Mouse (Mus musculus) spleen, adult 2 months (tissue): ENCODE results near the gene Gm10491. TPM values are rescaled to one million over a fixed set of nuclear protein-coding genes. Genes with fewer than 3 reads are reported as not detected.
A peak's percentile ranks its signal among the peaks of the same experiment; 100 is the strongest.

Source experiments
- DNase-seq, 2 experiments: peaks; one replicate each; pipeline versions ENCODE4 v3.0.0 to v3.0.0-alpha.2; 2012 to 2021; ENCODE audit warnings: low spot score in 2 of 2, low read depth in 1 of 2
- H3K27ac ChIP-seq: fragments of 200-500 bp; 2 replicates; pipeline ENCODE4 v1.5.1; 2012; ENCODE audit warnings: low read length, inconsistent platforms; ENCODE audit not compliant: insufficient read depth
- H3K27me3 ChIP-seq: fragments of 200-500 bp; 2 replicates; pipeline ENCODE4 v1.6.1; 2012; ENCODE audit warnings: mild to moderate bottlenecking, moderate library complexity, low read length, inconsistent platforms; ENCODE audit not compliant: control insufficient read depth, insufficient read depth
- H3K36me3 ChIP-seq: fragments of 200-500 bp; 2 replicates; pipeline ENCODE4 v1.6.1; 2012; ENCODE audit warnings: mild to moderate bottlenecking, low read length, inconsistent platforms; ENCODE audit not compliant: control insufficient read depth, insufficient read depth
- H3K4me1 ChIP-seq: fragments of 200-500 bp; 2 replicates; pipeline ENCODE4 v1.6.1; 2011; ENCODE audit warnings: inconsistent platforms; ENCODE audit not compliant: control insufficient read depth, insufficient read depth, insufficient read length
- H3K4me3 ChIP-seq: fragments of 200-500 bp; 2 replicates; pipeline ENCODE4 v1.5.1; 2011; ENCODE audit warnings: mild to moderate bottlenecking, inconsistent platforms; ENCODE audit not compliant: insufficient read depth, insufficient read length; ENCODE audit errors: extremely low read depth
- CTCF ChIP-seq: fragments of 200-500 bp; IDR thresholded peaks from 2 replicates; pipeline ENCODE4 v1.5.1; 2011; ENCODE audit warnings: mild to moderate bottlenecking, inconsistent platforms; ENCODE audit not compliant: insufficient read depth, insufficient read length, insufficient replicate concordance; ENCODE audit errors: extremely low read depth
- POLR2A ChIP-seq: fragments of 200-500 bp; IDR thresholded peaks from 2 replicates; pipeline ENCODE4 v1.6.1; 2011; ENCODE audit warnings: low read depth, low read length, inconsistent platforms
- WGBS: fragments of 180-500 bp; shearing (Covaris S2); methylation state at CpG from one replicate; pipeline ENCODE4 v1.1.7; 2018; 5-methylcytosine and 5-hydroxymethylcytosine counted together
- polyA plus RNA-seq: library from polyadenylated mRNA; depleted of rRNA; stranded (reverse); fragments of >200 nt; gene quantifications from 2 replicates; pipeline ENCODE4 v1.2.3, GENCODE M21; 2012

Gm10491 gene
- polyA plus RNA-seq, 1 experiment = not detected

DNA sequence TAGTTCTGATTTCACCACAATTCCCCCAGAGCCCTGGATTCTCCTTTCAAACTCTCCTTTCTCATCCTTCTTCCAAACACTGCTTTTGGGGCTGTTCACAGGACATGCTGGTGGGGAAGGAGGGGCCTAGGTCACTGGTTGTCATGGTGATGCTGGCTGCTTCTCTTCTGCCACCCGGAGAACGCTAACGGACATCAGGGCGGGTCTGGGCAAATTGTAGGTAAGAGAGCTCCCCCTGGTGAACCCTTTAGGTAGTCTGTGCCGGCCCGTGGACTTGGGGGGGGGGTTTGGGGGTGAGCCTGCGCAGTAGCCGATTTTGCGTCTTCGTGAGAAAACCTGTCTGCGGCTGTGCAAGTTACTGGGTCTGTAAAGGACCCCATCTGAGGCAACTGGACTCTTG lies 27.8 kb downstream of the Gm10491 start:
- DNase-seq = peak; percentile 64 to 74
- no peak for TF ChIP-seq POLR2A
- peak; percentile 32; the same call in 1 of the 2 replicates for TF ChIP-seq CTCF
- WGBS = 27% methylated on average over 11 of the region's 11 CpGs
- H3K4me1 ChIP-seq = no peaks in the 10 kb centered on the region; the same call in 1 of the 2 replicates
- H3K36me3 ChIP-seq = no peaks in the 10 kb centered on the region; the same call in 1 of the 2 replicates
- H3K4me3 ChIP-seq = peak overlapping the region; percentile 18; the same call in 1 of the 2 replicates
- no peak overlapping the region for H3K27ac ChIP-seq
- H3K27me3 ChIP-seq = no peaks in the 10 kb centered on the region

DNA sequence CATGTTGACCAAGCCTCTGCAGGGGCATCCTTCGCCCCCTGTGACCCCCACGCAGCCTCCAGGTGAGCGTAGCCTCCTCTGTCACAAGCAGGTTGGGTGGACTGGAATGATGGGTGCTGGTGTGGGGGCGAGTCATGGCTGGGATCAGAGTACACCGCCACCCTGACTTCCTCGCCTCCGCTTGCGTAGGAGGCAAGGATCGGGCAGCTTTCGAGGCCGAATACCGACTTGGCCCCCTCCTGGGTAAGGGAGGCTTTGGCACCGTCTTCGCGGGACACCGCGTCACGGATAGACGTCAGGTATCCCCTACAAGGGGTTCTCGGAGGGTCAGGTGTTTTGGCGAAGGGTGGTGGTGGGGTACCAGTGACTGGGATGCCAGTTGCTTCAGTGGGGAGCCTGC lies 29.1 kb downstream of the Gm10491 start:
- WGBS = 26% methylated on average over 21 of the region's 21 CpGs
- no peaks in the 10 kb centered on the region; the same call in 1 of the 2 replicates for H3K4me1 ChIP-seq
- no peaks in the 10 kb centered on the region for H3K27me3 ChIP-seq
- H3K36me3 ChIP-seq = peaks cover 6% of the 10 kb centered on the region
- peak overlapping the region; percentile 85 for H3K4me3 ChIP-seq
- peak overlapping the region; percentile 62 for H3K27ac ChIP-seq
- TF ChIP-seq CTCF (no peak), POLR2A (no peak)
- no peak for DNase-seq

DNA sequence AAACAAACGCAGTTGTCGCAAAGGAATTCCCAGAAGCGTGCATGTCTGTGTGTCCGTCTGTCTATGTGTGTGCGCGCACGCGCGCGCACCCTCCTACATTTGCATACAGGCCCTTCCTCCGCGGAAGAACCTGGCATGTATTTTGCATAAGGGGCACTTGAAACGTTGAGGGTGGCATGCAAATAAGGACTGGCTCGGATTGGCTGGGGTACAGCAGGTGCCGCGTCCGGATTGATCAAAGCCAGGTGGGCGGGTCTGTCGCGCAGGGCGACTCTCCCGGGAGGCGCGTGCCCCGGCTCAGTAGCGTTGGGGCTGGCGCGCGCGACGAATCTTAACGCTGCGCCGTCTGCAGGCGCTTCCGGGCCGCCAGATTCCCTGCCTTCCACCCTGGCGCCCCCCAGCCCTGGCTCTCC lies 29.6 kb downstream of the Gm10491 start, which contains the start of gene Pim2:
Gene Pim2 (plus strand): TSS at position 256 of the 413 bp plus-strand sequence.
- Histone ChIP-seq H3K36me3 (peaks cover 7% of the 10 kb centered on the region), H3K4me3 (peak within 1 kb of the TSS; percentile 85), H3K4me1 (no peaks in the 10 kb centered on the region; the same call in 1 of the 2 replicates), H3K27ac (peak within 1 kb of the TSS; percentile 68), H3K27me3 (no peaks in the 10 kb centered on the region)
- TF ChIP-seq POLR2A (peak; percentile 61), CTCF (no peak)
- DNase-seq = peak; percentile 85
- 26% methylated on average over 37 of the region's 38 CpGs for WGBS

DNA sequence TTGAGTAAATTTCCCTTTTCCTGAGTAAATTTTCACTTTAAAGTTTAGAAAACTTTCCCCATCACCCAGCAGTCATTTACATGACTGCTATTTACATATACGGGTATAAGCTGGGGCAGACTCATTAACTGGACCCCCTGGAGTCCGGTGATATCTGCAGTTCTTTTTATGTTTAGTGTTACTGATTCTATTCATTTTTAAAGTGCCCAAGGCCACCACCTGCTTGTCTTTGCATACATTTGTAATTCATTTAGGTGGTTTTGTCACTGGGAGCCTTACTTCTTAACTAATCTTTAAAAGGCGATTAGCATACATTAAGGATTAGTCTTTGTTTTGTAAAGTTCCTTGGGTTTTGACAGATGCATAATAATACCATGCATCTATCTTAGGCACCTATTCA lies 37.8 kb downstream of the Gm10491 start:
- no peaks in the 10 kb centered on the region for H3K27me3 ChIP-seq
- 78% methylated on average over 3 of the region's 3 CpGs for WGBS
- no peak overlapping the region for H3K4me3 ChIP-seq
- no peak for TF ChIP-seq POLR2A
- TF ChIP-seq CTCF = no peak
- H3K4me1 ChIP-seq = peaks cover 11% of the 10 kb centered on the region
- DNase-seq = no peak
- H3K27ac ChIP-seq = no peak overlapping the region
- H3K36me3 ChIP-seq = peaks cover 13% of the 10 kb centered on the region

DNA sequence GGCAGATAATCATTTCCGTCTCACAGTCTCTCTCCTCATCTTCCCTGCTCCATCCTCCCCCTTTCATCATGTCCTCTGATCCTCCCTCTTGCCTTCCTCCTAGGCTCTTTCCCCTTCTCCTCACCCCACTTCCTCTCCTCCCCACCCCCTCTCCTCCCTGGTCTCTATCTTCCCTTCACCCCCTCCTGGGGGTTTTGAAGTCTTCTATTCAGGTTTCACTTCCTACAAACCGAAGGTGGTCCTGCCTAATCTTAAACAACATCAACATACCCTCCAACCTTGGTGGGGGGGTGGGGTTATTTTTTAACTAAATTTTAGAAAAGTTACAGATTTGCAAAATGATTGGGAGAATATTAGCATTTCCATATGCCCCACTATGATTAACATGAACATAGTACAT lies 39.1 kb downstream of the Gm10491 start:
- H3K27ac ChIP-seq = no peak overlapping the region
- H3K4me3 ChIP-seq = no peak overlapping the region
- peaks cover 13% of the 10 kb centered on the region for H3K4me1 ChIP-seq
- peaks cover 7% of the 10 kb centered on the region for H3K36me3 ChIP-seq
- DNase-seq = no peak
- WGBS = 53% methylated on average over 2 of the region's 2 CpGs
- TF ChIP-seq POLR2A (no peak), CTCF (no peak)
- H3K27me3 ChIP-seq = no peaks in the 10 kb centered on the region

DNA sequence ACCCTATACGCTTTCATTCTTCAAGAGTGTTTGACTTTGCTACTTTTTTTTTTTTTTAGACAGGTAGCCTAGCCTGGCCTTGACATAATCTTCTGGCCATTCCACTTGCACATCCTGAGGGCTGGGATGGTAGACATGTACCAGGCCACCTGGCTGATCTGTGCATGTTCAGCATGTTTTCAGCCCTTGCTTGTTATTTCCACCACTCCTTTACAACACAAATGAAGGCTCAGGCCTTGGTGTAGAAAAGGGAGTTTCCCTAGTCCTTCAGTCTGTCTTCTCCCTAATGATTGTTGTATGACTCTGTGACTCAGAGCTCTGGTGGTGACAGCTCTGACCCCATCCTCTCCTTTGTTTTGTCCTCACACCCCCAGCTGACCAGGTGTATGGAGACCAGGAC lies 40.5 kb downstream of the Gm10491 start:
- no peak overlapping the region for H3K27ac ChIP-seq
- H3K4me1 ChIP-seq = peaks cover 13% of the 10 kb centered on the region
- 72% methylated on average over 1 of the region's 1 CpGs for WGBS
- TF ChIP-seq CTCF (no peak), POLR2A (no peak)
- DNase-seq = no peak
- no peaks in the 10 kb centered on the region for H3K27me3 ChIP-seq
- no peak overlapping the region for H3K4me3 ChIP-seq
- H3K36me3 ChIP-seq = peaks cover 6% of the 10 kb centered on the region

DNA sequence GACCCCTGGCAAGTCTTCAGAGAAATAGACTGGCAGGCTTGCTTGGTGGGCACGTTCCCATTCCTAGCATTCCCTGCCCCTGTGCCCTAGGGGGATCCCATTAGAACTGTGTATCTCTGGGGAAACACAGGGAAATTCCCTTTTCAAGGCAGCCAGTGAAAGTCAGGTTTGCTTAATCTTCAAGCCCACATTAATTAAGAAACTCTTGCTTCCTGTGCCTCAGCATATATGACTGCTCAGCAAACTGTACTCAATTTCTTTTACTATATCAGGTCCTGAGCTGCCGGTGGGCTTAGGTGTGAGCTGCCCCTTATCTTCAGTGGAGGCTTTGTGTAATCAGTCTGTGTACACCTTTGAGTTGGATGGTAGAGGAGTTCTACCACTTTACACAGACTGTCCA lies 41.8 kb downstream of the Gm10491 start:
- Histone ChIP-seq H3K27ac (peak overlapping the region; percentile 83), H3K4me1 (peaks cover 16% of the 10 kb centered on the region)
- TF ChIP-seq POLR2A (no peak), CTCF (no peak)

More for the DNA sequence above, 41.8 kb downstream of the Gm10491 start:
- DNase-seq = no peak
- Histone ChIP-seq H3K27me3 (no peaks in the 10 kb centered on the region), H3K4me3 (no peak overlapping the region), H3K36me3 (peaks cover 4% of the 10 kb centered on the region)
- 29% methylated on average over 2 of the region's 2 CpGs for whole genome bisulfite sequencing
